Mouse (Mus musculus) liver, adult 2 months (tissue): ENCODE data around the gene Irf1.

Experiments used
- CTCF ChIP-seq: fragments of 200-500 bp; IDR thresholded peaks from 2 replicates; pipeline ENCODE4 v1.5.1; 2011; ENCODE audit warnings: low read depth, low read length, control low read depth
- POLR2A ChIP-seq: fragments of 200-500 bp; IDR thresholded peaks from 2 replicates; pipeline ENCODE4 v1.6.1; 2011; ENCODE audit warnings: low read length, control low read depth; ENCODE audit not compliant: insufficient read depth; ENCODE audit errors: extremely low read depth

- TF ChIP-seq CTCF: no peak
- TF ChIP-seq POLR2A: no peak
Measured at GRCm38 (mm10) chr11:53779808-53780207, 10.0 kb downstream of the Irf1 start.
